Comparison of ENCODE assay signal across 9 mouse cellular contexts in the genomic region with DNA sequence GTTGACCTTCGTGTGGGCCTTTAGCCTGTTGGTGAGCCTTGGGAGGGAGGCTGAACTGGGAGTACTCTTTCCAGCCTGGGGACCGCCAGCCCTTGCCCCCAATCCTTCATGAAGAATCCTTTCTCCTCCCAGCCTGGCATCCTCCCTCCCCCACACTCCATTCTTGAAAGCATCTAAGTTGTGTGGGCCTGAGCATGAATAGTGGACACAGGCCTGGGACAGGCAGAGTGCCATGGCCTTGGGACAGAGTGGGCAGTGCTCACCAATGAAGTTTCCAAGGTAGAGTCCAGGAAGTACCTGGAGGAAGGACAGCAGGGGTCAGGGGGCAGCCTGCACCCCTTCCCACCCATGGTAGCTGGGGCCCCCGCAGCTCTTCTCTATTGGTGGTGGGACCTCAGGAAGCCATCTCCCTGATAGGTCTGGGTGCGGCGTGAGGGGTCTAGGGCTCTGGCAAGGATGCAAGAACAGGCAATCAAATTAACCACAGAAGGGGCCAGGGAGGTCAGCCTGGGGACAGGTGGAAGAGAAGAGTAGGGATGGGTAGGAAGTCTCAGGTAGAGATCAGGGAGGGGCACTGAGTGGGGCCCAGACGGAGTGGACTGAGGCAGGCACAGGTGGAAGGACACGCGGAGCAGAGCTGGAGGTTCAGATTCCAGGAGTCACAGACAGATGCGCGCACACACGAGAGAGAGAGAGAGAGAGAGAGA. TPM values are rescaled to one million over a fixed set of nuclear protein-coding genes. Genes with fewer than 3 reads are reported as not detected.
DNase-seq lines count a peak whose midpoint lies in the region; ATAC-seq and TF ChIP-seq lines count a peak whose summit lies in the region.
"Had no signal": no experiment of that assay in that cellular context is flagged by ENCODE, and none has a peak within 500 bp of the region (broad histone marks: within the 10 kb centered on the region; RNA-seq: fewer than 3 reads in every experiment).

No protein-coding gene starts in this region.

- H3K4me1 ChIP-seq in kidney, embryonic 15.5 days, result peaks cover 27% of the 10 kb centered on the region
- peaks cover 28% of the 10 kb centered on the region for H3K4me1 ChIP-seq in forebrain, embryonic 10.5 days
- peaks cover 7% of the 10 kb centered on the region; the same call in 1 of the 2 replicates for H3K4me1 ChIP-seq in hindbrain, postnatal 0 days (ENCODE audit: insufficient read depth, low read length)
- peaks cover 26% of the 10 kb centered on the region for H3K4me1 ChIP-seq in neural tube, embryonic 15.5 days

- H3K27ac ChIP-seq in kidney, embryonic 15.5 days, result no peak overlapping the region
- H3K27ac ChIP-seq in forebrain, embryonic 10.5 days, result no peak overlapping the region
- no peak overlapping the region; the same call in 1 of the 2 replicates for H3K27ac ChIP-seq in hindbrain, postnatal 0 days
- H3K27ac ChIP-seq in neural tube, embryonic 15.5 days (replicated peaks), result no peak overlapping the region

- H3K4me2 ChIP-seq in kidney, embryonic 15.5 days, result peak overlapping the region; percentile 92
- peak overlapping the region; percentile 86 for H3K4me2 ChIP-seq in hindbrain, postnatal 0 days (ENCODE audit: low read depth, low read length)
- H3K4me2 ChIP-seq in neural tube, embryonic 15.5 days, result peak overlapping the region; percentile 85

- TF ChIP-seq CTCF in hindbrain, postnatal 0 days (IDR thresholded peaks at IDR 0.05; ENCODE audit: low read depth), result no peak

- peaks cover 82% of the 10 kb centered on the region for H3K27me3 ChIP-seq in kidney, embryonic 15.5 days
- peaks cover 93% of the 10 kb centered on the region for H3K27me3 ChIP-seq in forebrain, embryonic 10.5 days (ENCODE audit: poor library complexity, severe bottlenecking)
- H3K27me3 ChIP-seq in hindbrain, postnatal 0 days (ENCODE audit: insufficient read depth, low read length), result no peaks in the 10 kb centered on the region
- peaks cover 28% of the 10 kb centered on the region for H3K27me3 ChIP-seq in neural tube, embryonic 15.5 days (replicated peaks)

- intact Hi-C loops in gastrocnemius, postnatal 14 days (cut with DNase I; ENCODE audit: low total_unique reads), result no loop called here

- ATAC-seq in kidney, embryonic 15.5 days (replicated peaks; ENCODE audit: low FRiP score), result no peak
- ATAC-seq in hindbrain, postnatal 0 days, result no peak
- ATAC-seq in neural tube, embryonic 15.5 days (ENCODE audit: low FRiP score), result peak; percentile 26; the same call in 1 of the 2 replicates
- ATAC-seq: inflammation-experienced regulatory T-cells, adult 6 months had no signal

- peak overlapping the region; percentile 61 for H3K4me3 ChIP-seq in kidney, embryonic 15.5 days (replicated peaks)
- H3K4me3 ChIP-seq in forebrain, embryonic 10.5 days, result peak overlapping the region; percentile 80
- peak overlapping the region; percentile 78 for H3K4me3 ChIP-seq in hindbrain, postnatal 0 days (ENCODE audit: low read length)
- H3K4me3 ChIP-seq in neural tube, embryonic 15.5 days (replicated peaks), result peak overlapping the region; percentile 66

- peak overlapping the region; percentile 57; the same call in 1 of the 2 replicates for H3K9ac ChIP-seq in kidney, embryonic 15.5 days
- H3K9ac ChIP-seq in hindbrain, postnatal 0 days (replicated peaks; ENCODE audit: low read length), result peak overlapping the region; percentile 34; the same call in 1 of the 2 replicates
- peak overlapping the region; percentile 69 for H3K9ac ChIP-seq in neural tube, embryonic 15.5 days (replicated peaks)

- WGBS in kidney, embryonic 15.5 days, result 37% methylated on average over 11 of the region's 11 CpGs
- WGBS in forebrain, embryonic 10.5 days, result 40% methylated on average over 11 of the region's 11 CpGs
- WGBS in hindbrain, postnatal 0 days, result 31% methylated on average over 11 of the region's 11 CpGs
- 36% methylated on average over 11 of the region's 11 CpGs for WGBS in neural tube, embryonic 15.5 days

- no peaks in the 10 kb centered on the region for H3K9me3 ChIP-seq in kidney, embryonic 15.5 days (replicated peaks)
- H3K9me3 ChIP-seq in forebrain, embryonic 10.5 days, result no peaks in the 10 kb centered on the region
- no peaks in the 10 kb centered on the region for H3K9me3 ChIP-seq in hindbrain, postnatal 0 days (ENCODE audit: low read length)
- H3K9me3 ChIP-seq in neural tube, embryonic 15.5 days (replicated peaks), result no peaks in the 10 kb centered on the region

- no peaks in the 10 kb centered on the region for H3K36me3 ChIP-seq in kidney, embryonic 15.5 days
- no peaks in the 10 kb centered on the region for H3K36me3 ChIP-seq in forebrain, embryonic 10.5 days (replicated peaks)
- H3K36me3 ChIP-seq in hindbrain, postnatal 0 days (ENCODE audit: insufficient read depth, low read length), result no peaks in the 10 kb centered on the region
- H3K36me3 ChIP-seq in neural tube, embryonic 15.5 days, result peaks cover 4% of the 10 kb centered on the region; the same call in 1 of the 2 replicates

- no peak for DNase-seq in kidney, postnatal 36 days
- DNase-seq in forebrain, embryonic 10.5 days (ENCODE audit: extremely low spot score, low spot score), result no peak
- no peak for DNase-seq in hindbrain, postnatal 0 days (ENCODE audit: low spot score)
- no peak for DNase-seq in gastrocnemius, postnatal 14 days
- no peak for DNase-seq in left cerebral cortex, adult 8-10 months (ENCODE audit: low spot score in 2 of 2)
- DNase-seq: cerebellum, adult 9-10 months had no signal

RNA-seq across cellular contexts. Expression of gene Dusp15, which starts 1.0 kb away (rescaled TPM):
- 3.0 and 3.1 TPM in 2 replicates for polyA plus RNA-seq in kidney, embryonic 15.5 days (2015; fragmentation: Nextera tagmentation; extraction: Ambion mirVana)
- 0.42 and 0.95 TPM in 2 replicates for polyA plus RNA-seq in forebrain, embryonic 10.5 days (2016; fragmentation: Nextera tagmentation; extraction: Ambion mirVana)
- 32.0 and 47.0 TPM in 2 replicates for total RNA-seq in hindbrain, postnatal 0 days (2014; rRNA removed)
- polyA plus RNA-seq in hindbrain, postnatal 0 days (2015; fragmentation: Nextera tagmentation; extraction: Ambion mirVana), result 20.8 and 21.2 TPM in 2 replicates
- polyA plus RNA-seq in neural tube, embryonic 15.5 days (2015; fragmentation: Nextera tagmentation; extraction: Ambion mirVana), result 10.5 and 13.5 TPM in 2 replicates
- total RNA-seq in gastrocnemius, postnatal 14 days (2021), result 1 to 10 TPM in 1 of 2 experiments, under 1 TPM in 1; 0.62 to 3.3 TPM
- 10 to 100 TPM; 16.2 to 22.7 (median 21.1) TPM for total RNA-seq in left cerebral cortex, adult 8-10 months (2022)
- polyA plus RNA-seq: inflammation-experienced regulatory T-cells, adult 6 months had no signal

RNA-seq across cellular contexts. Expression of gene Ttll9, which starts 11.8 kb away (rescaled TPM):
- 1.1 and 1.6 TPM in 2 replicates for polyA plus RNA-seq in kidney, embryonic 15.5 days (2015; fragmentation: Nextera tagmentation; extraction: Ambion mirVana)
- polyA plus RNA-seq in forebrain, embryonic 10.5 days (2016; fragmentation: Nextera tagmentation; extraction: Ambion mirVana), result 1.3 and 1.6 TPM in 2 replicates
- total RNA-seq in hindbrain, postnatal 0 days (2014; rRNA removed), result 5.2 and 7.3 TPM in 2 replicates
- polyA plus RNA-seq in hindbrain, postnatal 0 days (2015; fragmentation: Nextera tagmentation; extraction: Ambion mirVana), result 5.9 and 6.5 TPM in 2 replicates
- polyA plus RNA-seq in neural tube, embryonic 15.5 days (2015; fragmentation: Nextera tagmentation; extraction: Ambion mirVana), result 8.1 and 8.7 TPM in 2 replicates
- not detected for total RNA-seq in gastrocnemius, postnatal 14 days (2021)
- 1 to 10 TPM; 1.2 to 3.3 (median 2.3) TPM for total RNA-seq in left cerebral cortex, adult 8-10 months (2022)

RNA-seq across cellular contexts. Expression of gene Foxs1, which starts 17.5 kb away (rescaled TPM):
- 5.1 and 6.9 TPM in 2 replicates for polyA plus RNA-seq in kidney, embryonic 15.5 days (2015; fragmentation: Nextera tagmentation; extraction: Ambion mirVana)
- 0.34 and 0.60 TPM in 2 replicates for polyA plus RNA-seq in forebrain, embryonic 10.5 days (2016; fragmentation: Nextera tagmentation; extraction: Ambion mirVana)
- total RNA-seq in hindbrain, postnatal 0 days (2014; rRNA removed), result 2.5 and 5.0 TPM in 2 replicates
- polyA plus RNA-seq in hindbrain, postnatal 0 days (2015; fragmentation: Nextera tagmentation; extraction: Ambion mirVana), result 2.8 TPM in 2 replicates
- polyA plus RNA-seq in neural tube, embryonic 15.5 days (2015; fragmentation: Nextera tagmentation; extraction: Ambion mirVana), result 4.0 and 4.3 TPM in 2 replicates
- 1 to 10 TPM; 4.2 to 5.6 TPM for total RNA-seq in gastrocnemius, postnatal 14 days (2021)
- under 1 TPM in 3 of 4 experiments, not detected in 1; 0.34 to 0.88 (median 0.74) TPM for total RNA-seq in left cerebral cortex, adult 8-10 months (2022)
- polyA plus RNA-seq: inflammation-experienced regulatory T-cells, adult 6 months had no signal

RNA-seq across cellular contexts. Expression of gene Mylk2, which starts 39.4 kb away (rescaled TPM):
- polyA plus RNA-seq in kidney, embryonic 15.5 days (2015; fragmentation: Nextera tagmentation; extraction: Ambion mirVana), result 0.43 and 0.77 TPM in 2 replicates
- polyA plus RNA-seq in forebrain, embryonic 10.5 days (2016; fragmentation: Nextera tagmentation; extraction: Ambion mirVana), result 0.06 and 0.12 TPM in 2 replicates
- 0.14 and 0.58 TPM in 2 replicates for total RNA-seq in hindbrain, postnatal 0 days (2014; rRNA removed)
- 0.08 and 0.20 TPM in 2 replicates for polyA plus RNA-seq in hindbrain, postnatal 0 days (2015; fragmentation: Nextera tagmentation; extraction: Ambion mirVana)
- polyA plus RNA-seq in neural tube, embryonic 15.5 days (2015; fragmentation: Nextera tagmentation; extraction: Ambion mirVana), result 0.08 and 0.29 TPM in 2 replicates
- 100 to 1,000 TPM; 150 to 230 TPM for total RNA-seq in gastrocnemius, postnatal 14 days (2021)
- under 1 TPM in 3 of 4 experiments, not detected in 1; 0.19 to 0.39 (median 0.21) TPM for total RNA-seq in left cerebral cortex, adult 8-10 months (2022)
- polyA plus RNA-seq: inflammation-experienced regulatory T-cells, adult 6 months had no signal
